Mouse (Mus musculus) spleen, adult 2 months (tissue): Measurements from ENCODE around the gene Slc9a3r2. TPM values are rescaled to one million over a fixed set of nuclear protein-coding genes. Genes with fewer than 3 reads are reported as not detected.

Experiments used
- DNase-seq, 2 experiments: peaks; one replicate each; pipeline versions ENCODE4 v3.0.0 to v3.0.0-alpha.2; 2012 to 2021; ENCODE audit warnings: low spot score in 2 of 2, low read depth in 1 of 2
- H3K27ac ChIP-seq: fragments of 200-500 bp; 2 replicates; pipeline ENCODE4 v1.5.1; 2012; ENCODE audit warnings: low read length, inconsistent platforms; ENCODE audit not compliant: insufficient read depth
- H3K27me3 ChIP-seq: fragments of 200-500 bp; 2 replicates; pipeline ENCODE4 v1.6.1; 2012; ENCODE audit warnings: mild to moderate bottlenecking, moderate library complexity, low read length, inconsistent platforms; ENCODE audit not compliant: control insufficient read depth, insufficient read depth
- H3K36me3 ChIP-seq: fragments of 200-500 bp; 2 replicates; pipeline ENCODE4 v1.6.1; 2012; ENCODE audit warnings: mild to moderate bottlenecking, low read length, inconsistent platforms; ENCODE audit not compliant: control insufficient read depth, insufficient read depth
- H3K4me1 ChIP-seq: fragments of 200-500 bp; 2 replicates; pipeline ENCODE4 v1.6.1; 2011; ENCODE audit warnings: inconsistent platforms; ENCODE audit not compliant: control insufficient read depth, insufficient read depth, insufficient read length
- H3K4me3 ChIP-seq: fragments of 200-500 bp; 2 replicates; pipeline ENCODE4 v1.5.1; 2011; ENCODE audit warnings: mild to moderate bottlenecking, inconsistent platforms; ENCODE audit not compliant: insufficient read depth, insufficient read length; ENCODE audit errors: extremely low read depth
- CTCF ChIP-seq: fragments of 200-500 bp; IDR thresholded peaks from 2 replicates; pipeline ENCODE4 v1.5.1; 2011; ENCODE audit warnings: mild to moderate bottlenecking, inconsistent platforms; ENCODE audit not compliant: insufficient read depth, insufficient read length, insufficient replicate concordance; ENCODE audit errors: extremely low read depth
- POLR2A ChIP-seq: fragments of 200-500 bp; IDR thresholded peaks from 2 replicates; pipeline ENCODE4 v1.6.1; 2011; ENCODE audit warnings: low read depth, low read length, inconsistent platforms
- WGBS: fragments of 180-500 bp; shearing (Covaris S2); methylation state at CpG from one replicate; pipeline ENCODE4 v1.1.7; 2018; 5-methylcytosine and 5-hydroxymethylcytosine counted together
- polyA plus RNA-seq: library from polyadenylated mRNA; depleted of rRNA; stranded (reverse); fragments of >200 nt; gene quantifications from 2 replicates; pipeline ENCODE4 v1.2.3, GENCODE M21; 2012

The Slc9a3r2 gene
- polyA plus RNA-seq, 1 experiment: 62.2 TPM

DNA sequence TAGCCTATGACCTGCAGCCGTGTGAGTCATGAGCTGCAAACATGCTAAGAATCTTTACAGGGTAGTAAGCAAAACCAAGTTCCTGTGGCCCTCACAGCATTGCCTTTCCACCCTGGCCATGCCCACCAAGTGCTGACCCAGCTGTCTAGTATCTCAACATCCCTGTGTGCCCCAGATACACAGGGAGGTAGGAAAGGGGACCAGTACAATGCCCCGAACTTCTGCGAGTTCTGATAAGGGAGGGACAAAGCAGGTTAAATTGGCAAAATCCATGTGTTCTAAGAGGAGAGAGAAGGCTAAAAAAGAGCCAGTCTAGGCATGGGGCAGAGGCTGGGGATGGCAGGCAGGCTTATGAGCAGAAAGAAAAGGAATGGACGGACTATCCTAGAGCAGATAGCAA lies 41.8 kb downstream of the Slc9a3r2 start:
- H3K27ac ChIP-seq: no peak overlapping the region
- no peaks in the 10 kb centered on the region for H3K4me1 ChIP-seq
- no peak overlapping the region for H3K4me3 ChIP-seq
- H3K36me3 ChIP-seq: peaks cover 22% of the 10 kb centered on the region
- no peaks in the 10 kb centered on the region for H3K27me3 ChIP-seq
- WGBS: 77% methylated on average over 4 of the region's 4 CpGs
- no peak for DNase-seq
- TF ChIP-seq CTCF: no peak
- TF ChIP-seq POLR2A: no peak

DNA sequence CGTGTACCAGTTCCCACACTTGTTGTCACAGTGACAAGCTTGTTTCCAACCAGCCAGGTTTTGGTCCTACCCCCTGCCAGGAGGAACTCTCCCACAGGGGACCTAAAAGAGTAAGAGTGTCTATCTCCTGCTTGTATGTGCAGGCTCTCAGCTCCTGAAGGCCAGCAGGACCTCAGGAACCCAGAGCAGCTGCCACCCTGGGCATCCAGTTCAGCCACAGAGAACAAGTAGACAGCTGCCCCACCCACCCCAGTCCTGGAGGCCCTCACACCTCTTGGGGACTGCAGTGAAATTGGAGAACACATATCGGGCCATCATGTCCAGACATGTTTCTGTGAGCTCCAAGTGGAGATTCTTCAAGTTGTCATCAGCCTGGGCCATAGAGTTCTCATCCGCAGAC lies 45.6 kb downstream of the Slc9a3r2 start:
- H3K4me1 ChIP-seq: no peaks in the 10 kb centered on the region
- no peak overlapping the region for H3K4me3 ChIP-seq
- no peaks in the 10 kb centered on the region for H3K27me3 ChIP-seq
- no peak for DNase-seq
- TF ChIP-seq POLR2A (no peak), CTCF (no peak)
- H3K36me3 ChIP-seq: peaks cover 32% of the 10 kb centered on the region
- 94% methylated on average over 3 of the region's 3 CpGs for WGBS
- no peak overlapping the region for H3K27ac ChIP-seq

DNA sequence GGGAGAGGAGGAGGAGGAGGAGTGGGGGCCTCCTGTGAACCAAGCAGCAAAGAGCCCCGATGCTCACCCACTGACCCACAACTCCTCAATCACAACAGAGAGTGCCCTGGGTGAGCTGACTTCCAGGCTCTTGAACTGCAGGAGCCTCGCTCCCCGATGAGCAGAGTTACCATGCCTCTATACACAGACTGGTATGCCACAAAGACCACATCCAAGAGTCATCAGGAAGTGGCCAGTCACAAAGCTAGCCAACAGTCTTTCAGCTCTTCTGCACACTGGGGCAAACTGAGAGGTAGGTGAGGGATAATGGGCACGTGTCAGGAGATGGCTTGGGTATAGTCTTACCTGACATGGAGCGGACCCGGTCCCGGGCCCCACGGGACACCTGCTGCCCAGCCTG lies 46.2 kb downstream of the Slc9a3r2 start:
- no peak for DNase-seq
- WGBS: 64% methylated on average over 8 of the region's 8 CpGs
- Histone ChIP-seq H3K4me3 (no peak overlapping the region), H3K27me3 (no peaks in the 10 kb centered on the region), H3K36me3 (peaks cover 34% of the 10 kb centered on the region), H3K27ac (no peak overlapping the region), H3K4me1 (no peaks in the 10 kb centered on the region)
- TF ChIP-seq CTCF (no peak), POLR2A (no peak)

DNA sequence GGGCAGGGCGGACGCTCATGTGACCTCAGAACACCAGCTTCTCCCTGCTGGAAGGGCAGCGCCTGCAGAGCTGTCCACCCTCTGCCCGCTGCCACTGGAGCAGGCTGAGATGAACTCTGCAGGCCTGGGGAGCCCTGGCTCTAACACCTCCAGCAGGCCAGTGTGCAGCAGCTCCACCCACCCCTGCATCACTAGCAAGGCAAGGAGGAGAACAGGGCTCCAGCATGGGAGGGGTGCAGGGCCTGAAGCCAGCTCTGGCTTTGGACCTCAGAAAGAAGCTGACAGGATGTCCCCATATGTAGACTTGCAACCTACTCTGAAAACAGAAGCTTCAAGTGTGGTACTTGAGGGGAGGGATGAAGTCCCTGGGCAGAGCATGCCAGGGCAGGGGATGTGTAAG lies 49.6 kb downstream of the Slc9a3r2 start:
- DNase-seq: no peak
- peaks cover 44% of the 10 kb centered on the region for H3K36me3 ChIP-seq
- WGBS: 99% methylated on average over 4 of the region's 4 CpGs

DNA sequence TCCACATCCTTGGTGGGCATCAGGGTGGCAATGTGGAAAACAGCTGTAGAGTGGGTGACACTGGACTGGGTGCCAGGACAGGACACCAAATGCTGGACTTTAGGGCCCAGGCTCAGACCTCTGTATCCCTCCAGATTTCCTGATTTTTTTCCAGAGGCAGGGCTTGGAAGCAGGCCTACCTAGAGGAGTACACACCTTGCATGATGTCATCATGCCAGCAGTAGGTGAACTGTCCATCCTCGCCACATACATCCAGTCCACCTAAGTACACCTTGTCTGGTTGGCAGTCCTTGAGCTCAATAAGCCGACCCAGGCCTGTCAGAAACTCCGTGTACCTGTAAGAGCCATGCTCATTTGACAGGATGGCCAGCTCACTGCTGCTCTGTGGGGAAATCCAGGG lies 52.1 kb downstream of the Slc9a3r2 start:
- Histone ChIP-seq H3K4me3 (no peak overlapping the region), H3K27me3 (no peaks in the 10 kb centered on the region), H3K27ac (no peak overlapping the region), H3K36me3 (peaks cover 56% of the 10 kb centered on the region), H3K4me1 (no peaks in the 10 kb centered on the region)
- no peak for TF ChIP-seq POLR2A
- no peak for TF ChIP-seq CTCF
- no peak for DNase-seq
- WGBS: 93% methylated on average over 3 of the region's 3 CpGs

More for the DNA sequence above, 49.6 kb downstream of the Slc9a3r2 start:
- Histone ChIP-seq H3K27me3 (no peaks in the 10 kb centered on the region), H3K4me1 (no peaks in the 10 kb centered on the region), H3K27ac (no peak overlapping the region), H3K4me3 (no peak overlapping the region)
- TF ChIP-seq POLR2A (no peak), CTCF (no peak)

DNA sequence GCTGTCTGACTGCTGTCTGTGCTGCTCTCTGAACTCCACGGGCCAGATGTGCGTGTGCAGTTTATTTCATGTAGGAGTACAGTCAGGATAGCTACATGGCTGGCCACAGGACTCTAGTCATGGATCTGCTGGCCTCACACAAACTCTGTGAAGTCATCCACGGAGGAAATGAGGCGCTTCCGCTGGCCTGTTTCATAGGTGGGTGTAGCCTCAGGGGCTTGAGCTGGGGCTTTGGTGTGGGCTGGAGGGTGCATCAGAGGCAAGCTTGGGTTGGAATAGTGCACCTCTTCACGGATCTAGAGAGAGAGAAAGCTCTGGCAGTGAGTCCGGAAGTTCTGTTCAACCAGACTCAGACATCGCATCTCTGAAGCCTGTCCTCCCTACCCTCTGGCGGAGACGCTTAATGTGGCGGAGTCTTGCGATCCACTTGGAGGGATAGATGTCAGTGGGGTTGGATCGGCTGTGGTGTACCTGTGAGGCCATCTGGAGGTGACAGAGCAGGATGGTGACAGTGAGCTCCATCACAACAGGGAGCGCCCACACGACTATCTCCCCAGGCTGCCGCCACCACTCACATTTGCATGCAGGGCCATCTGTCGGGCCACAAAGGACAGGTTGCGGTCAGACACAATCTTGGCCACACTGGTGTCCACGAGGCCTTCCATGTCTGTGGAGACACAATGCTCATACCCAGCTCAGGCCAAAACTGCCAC lies 53.5 kb downstream of the Slc9a3r2 start:
- Histone ChIP-seq H3K4me1 (no peaks in the 10 kb centered on the region), H3K27ac (no peak overlapping the region), H3K36me3 (peaks cover 57% of the 10 kb centered on the region), H3K4me3 (no peak overlapping the region), H3K27me3 (no peaks in the 10 kb centered on the region)
- WGBS: 92% methylated on average over 19 of the region's 19 CpGs
- no peak for DNase-seq
- no peak for TF ChIP-seq POLR2A
- TF ChIP-seq CTCF: no peak

DNA sequence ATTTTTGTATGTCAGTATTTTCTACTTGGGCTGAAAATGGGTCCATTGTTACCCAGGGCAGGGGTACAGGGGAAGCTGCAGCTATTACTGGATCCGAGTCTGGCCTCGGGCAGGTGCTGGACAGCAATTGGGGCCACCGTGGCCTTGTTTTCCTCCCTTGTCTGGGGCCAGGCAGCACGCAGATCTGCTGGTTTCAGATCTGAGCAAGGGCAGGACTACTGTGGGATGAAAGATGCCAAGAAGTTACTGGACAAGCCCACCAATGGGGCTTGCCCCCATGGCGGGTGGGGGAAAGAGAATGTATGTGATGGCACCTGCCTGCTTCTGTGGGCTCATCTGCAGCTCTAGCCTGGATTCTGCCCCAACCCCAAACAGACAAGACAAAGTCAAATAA lies 54.1 kb downstream of the Slc9a3r2 start:
- H3K4me1 ChIP-seq: no peaks in the 10 kb centered on the region
- H3K36me3 ChIP-seq: peaks cover 58% of the 10 kb centered on the region
- DNase-seq: no peak
- H3K27me3 ChIP-seq: no peaks in the 10 kb centered on the region
- WGBS: 85% methylated on average over 5 of the region's 5 CpGs
- TF ChIP-seq CTCF: no peak
- no peak for TF ChIP-seq POLR2A
- H3K4me3 ChIP-seq: no peak overlapping the region
- H3K27ac ChIP-seq: no peak overlapping the region
